Mouse (Mus musculus) liver, embryonic 14.5 days (tissue): Measurements from ENCODE around the gene Myl9. TPM values are rescaled to one million over a fixed set of nuclear protein-coding genes. Genes with fewer than 3 reads are reported as not detected.

Experiments used
- ATAC-seq: fragments of 200-750 bp; cut with Nextera tagmentation; 2 replicates; pipeline ENCODE4 v1.8.0; 2017; ENCODE audit warnings: moderate number of reproducible peaks, mild to moderate bottlenecking, moderate library complexity; ENCODE audit not compliant: insufficient read depth
- DNase-seq, 3 experiments: peaks; one replicate each; pipeline ENCODE4 v3.0.0-alpha.2; 2012 to 2013; ENCODE audit warnings: low read depth in 3 of 3, low spot score in 3 of 3
- H3K27ac ChIP-seq: fragments of 300-500 bp; sonication (generic); 2 replicates; pipeline ENCODE4 v1.5.1; 2014; ENCODE audit warnings: moderate library complexity, mild to moderate bottlenecking, control low read depth, inconsistent platforms
- H3K27me3 ChIP-seq: fragments of 300-500 bp; sonication (generic); 2 replicates; pipeline ENCODE4 v1.6.1; 2014; ENCODE audit warnings: mild to moderate bottlenecking, low read length, moderate library complexity; ENCODE audit not compliant: control insufficient read depth, insufficient read depth
- H3K36me3 ChIP-seq: fragments of 300-500 bp; sonication (generic); replicated peaks from 2 replicates; pipeline ENCODE4 v1.6.1; 2014; ENCODE audit warnings: low read depth; ENCODE audit not compliant: control insufficient read depth, insufficient read depth
- H3K4me1 ChIP-seq, 2 experiments: fragments of 200-500 bp in 1 of 2; fragments of 300-500 bp in 1 of 2; sonication (generic) in 1 of 2; replicated peaks; 2 replicates each; pipeline ENCODE4 v1.6.1; 2012 to 2014; ENCODE audit warnings: antibody characterized with exemption in 1 of 2, inconsistent platforms in 1 of 2, low read length in 1 of 2; ENCODE audit not compliant: control insufficient read depth in 2 of 2, insufficient read depth in 2 of 2
- H3K4me2 ChIP-seq: fragments of 300-500 bp; sonication (generic); 2 replicates; pipeline ENCODE4 v1.6.1; 2014; ENCODE audit warnings: low read depth, mild to moderate bottlenecking, control low read depth, moderate library complexity
- H3K4me3 ChIP-seq, 2 experiments: fragments of 200-500 bp in 1 of 2; fragments of 300-500 bp in 1 of 2; sonication (generic) in 1 of 2; 2 replicates each; pipeline ENCODE4 v1.5.1; 2012 to 2014; ENCODE audit warnings: low read depth in 2 of 2, low read length in 2 of 2, mild to moderate bottlenecking in 2 of 2, control low read depth in 1 of 2, inconsistent platforms in 1 of 2, moderate library complexity in 1 of 2; ENCODE audit not compliant: insufficient read depth in 1 of 2
- H3K9ac ChIP-seq: fragments of 300-500 bp; sonication (generic); replicated peaks from 2 replicates; pipeline ENCODE4 v1.6.1; 2014; ENCODE audit warnings: mild to moderate bottlenecking, control low read depth, moderate library complexity
- H3K9me3 ChIP-seq: fragments of 300-500 bp; sonication (generic); 2 replicates; pipeline ENCODE4 v1.6.1; 2016; ENCODE audit warnings: low read length, mixed read lengths; ENCODE audit not compliant: control insufficient read depth
- CTCF ChIP-seq: IDR thresholded peaks from 2 replicates; pipeline ENCODE4 v1.5.1; 2016; ENCODE audit warnings: antibody characterized with exemption, low read depth, control low read depth
- EP300 ChIP-seq: IDR thresholded peaks from 2 replicates; pipeline ENCODE4 v1.6.1; 2016; ENCODE audit warnings: antibody characterized with exemption, low read depth
- WGBS: fragments of 180-500 bp; shearing (Covaris S2); extraction: QIAGEN DNeasy Blood & Tissue Kit; methylation state at CpG from one replicate; pipeline ENCODE4 v1.1.7; 2014; ENCODE audit not compliant: insufficient replicate concordance; 5-methylcytosine and 5-hydroxymethylcytosine counted together
- polyA plus RNA-seq, 2 experiments: library from polyadenylated mRNA; depleted of rRNA in 1 of 2; stranded (reverse) in 1 of 2; unstranded in 1 of 2; fragments of >200 nt; fragmentation: Nextera tagmentation in 1 of 2; extraction: Ambion mirVana in 1 of 2; gene quantifications; 2 replicates each; pipeline versions ENCODE4 v1.2.1 to v1.2.3; 2012 to 2014

Gene Myl9
- polyA plus RNA-seq, 2 experiments, result 25.2 to 44.4 TPM

GRCm38 (mm10) chr2:156737976-156738375 is 37.2 kb upstream of the Myl9 start:
- H3K4me2 ChIP-seq, result no peak overlapping the region

GRCm38 (mm10) chr2:156741265-156741664 is 34.0 kb upstream of the Myl9 start:
- 63% methylated on average over 9 of the region's 9 CpGs for WGBS
- no peak for ATAC-seq

More at GRCm38 (mm10) chr2:156737976-156738375, 37.2 kb upstream of the Myl9 start:
- DNase-seq, result no peak
- peaks cover 0 to 2% of the 10 kb centered on the region in 2 experiments; a peak in 1 of 4 replicates for H3K4me1 ChIP-seq
- WGBS, result 62% methylated on average over 7 of the region's 7 CpGs
- no peak overlapping the region for H3K27ac ChIP-seq
- TF ChIP-seq CTCF, result no peak
- TF ChIP-seq EP300, result no peak
- no peak for ATAC-seq
- no peak overlapping the region for H3K4me3 ChIP-seq
- H3K9me3 ChIP-seq, result no peaks in the 10 kb centered on the region
- no peaks in the 10 kb centered on the region for H3K27me3 ChIP-seq
- H3K36me3 ChIP-seq, result no peaks in the 10 kb centered on the region
- H3K9ac ChIP-seq, result no peak overlapping the region

GRCm38 (mm10) chr2:156741998-156742397 is 33.2 kb upstream of the Myl9 start:
- H3K4me3 ChIP-seq, result no peak overlapping the region
- WGBS, result 66% methylated on average over 4 of the region's 4 CpGs
- TF ChIP-seq EP300 (no peak), CTCF (no peak)
- H3K4me2 ChIP-seq, result no peak overlapping the region
- H3K9ac ChIP-seq, result no peak overlapping the region
- H3K27ac ChIP-seq, result no peak overlapping the region
- ATAC-seq (no peak), DNase-seq (no peak)
- H3K27me3 ChIP-seq, result no peaks in the 10 kb centered on the region
- no peaks in the 10 kb centered on the region for H3K9me3 ChIP-seq
- no peaks in the 10 kb centered on the region for H3K36me3 ChIP-seq
- H3K4me1 ChIP-seq, result no peaks in the 10 kb centered on the region

More at GRCm38 (mm10) chr2:156741265-156741664, 34.0 kb upstream of the Myl9 start:
- H3K4me3 ChIP-seq, result no peak overlapping the region
- H3K4me2 ChIP-seq, result no peak overlapping the region
- H3K27me3 ChIP-seq, result no peaks in the 10 kb centered on the region
- H3K4me1 ChIP-seq, result peaks cover 0 to 2% of the 10 kb centered on the region in 2 experiments; a peak in 1 of 4 replicates
- no peak overlapping the region for H3K9ac ChIP-seq
- no peak for TF ChIP-seq CTCF
- no peaks in the 10 kb centered on the region for H3K36me3 ChIP-seq
- no peak for DNase-seq
- H3K9me3 ChIP-seq, result no peaks in the 10 kb centered on the region
- no peak overlapping the region for H3K27ac ChIP-seq

- WGBS, result 29% methylated on average over 3 of the region's 3 CpGs
- no peaks in the 10 kb centered on the region for H3K4me1 ChIP-seq
Observed at GRCm38 (mm10) chr2:156743248-156743647, 32.0 kb upstream of the Myl9 start.

GRCm38 (mm10) chr2:156744414-156744813 is 30.8 kb upstream of the Myl9 start:
- 83% methylated on average over 5 of the region's 5 CpGs for WGBS
- Histone ChIP-seq H3K9me3 (no peaks in the 10 kb centered on the region), H3K9ac (no peak overlapping the region), H3K36me3 (no peaks in the 10 kb centered on the region), H3K4me3 (no peak overlapping the region), H3K4me2 (no peak overlapping the region), H3K27ac (no peak overlapping the region), H3K4me1 (peaks cover 0 to 3% of the 10 kb centered on the region in 2 experiments; a peak in 1 of 4 replicates), H3K27me3 (no peaks in the 10 kb centered on the region)
- TF ChIP-seq CTCF (no peak), EP300 (no peak)
- ATAC-seq, result no peak
- no peak for DNase-seq

More at GRCm38 (mm10) chr2:156743248-156743647, 32.0 kb upstream of the Myl9 start:
- DNase-seq (no peak), ATAC-seq (peak; percentile 35; the same call in 1 of the 2 replicates)
- Histone ChIP-seq H3K27me3 (no peaks in the 10 kb centered on the region), H3K27ac (no peak overlapping the region), H3K4me2 (no peak overlapping the region), H3K9ac (no peak overlapping the region), H3K36me3 (no peaks in the 10 kb centered on the region), H3K9me3 (no peaks in the 10 kb centered on the region), H3K4me3 (no peak overlapping the region)
- no peak for TF ChIP-seq EP300
